ENCODE assay signal across 14 mouse cellular contexts in genomic region chr16:38700392-38701162, GRCm38 (mm10). TPM values are rescaled to one million over a fixed set of nuclear protein-coding genes. Genes with fewer than 3 reads are reported as not detected.
DNase-seq lines count a peak whose midpoint lies in the region; ATAC-seq lines count a peak whose summit lies in the region.
"Had no signal": no experiment of that assay in that cellular context is flagged by ENCODE, and none has a peak within 500 bp of the region (broad histone marks: within the 10 kb centered on the region; RNA-seq: fewer than 3 reads in every experiment).

No protein-coding gene starts in this region.

- peaks cover 21% of the 10 kb centered on the region for H3K4me1 ChIP-seq in hindbrain, embryonic 10.5 days (replicated peaks)
- no peaks in the 10 kb centered on the region for H3K4me1 ChIP-seq in hindbrain, embryonic 11.5 days (replicated peaks; ENCODE audit: control insufficient read depth, insufficient read depth, low read length)
- H3K4me1 ChIP-seq in embryonic facial prominence, embryonic 10.5 days: peaks cover 29% of the 10 kb centered on the region
- H3K4me1 ChIP-seq in heart, embryonic 14.5 days (ENCODE audit: control insufficient read depth in 2 of 2, insufficient read depth in 2 of 2, low read length in 2 of 2): peaks cover 31 to 73% of the 10 kb centered on the region in 2 experiments
- H3K4me1 ChIP-seq in limb, embryonic 15.5 days: peaks cover 32% of the 10 kb centered on the region
- H3K4me1 ChIP-seq: liver, embryonic 12.5 days had no signal

- H3K27ac ChIP-seq in hindbrain, embryonic 10.5 days: peak overlapping the region; percentile 62
- H3K27ac ChIP-seq in hindbrain, embryonic 11.5 days (ENCODE audit: low read depth, low read length): no peak overlapping the region
- peak overlapping the region; percentile 48; the same call in 1 of the 2 replicates for H3K27ac ChIP-seq in embryonic facial prominence, embryonic 10.5 days (replicated peaks)
- peak overlapping the region; percentile 29 to 53; a peak in 3 of 4 replicates for H3K27ac ChIP-seq in heart, embryonic 14.5 days (replicated peaks in 1 of 2; ENCODE audit: control insufficient read depth in 1 of 2, insufficient read depth in 1 of 2, low read depth in 2 of 2, low read length in 2 of 2)
- H3K27ac ChIP-seq in limb, embryonic 15.5 days: peak overlapping the region; percentile 51; the same call in 1 of the 2 replicates
- H3K27ac ChIP-seq: left cerebral cortex, adult 2 months; liver, embryonic 12.5 days had no signal

- H3K4me2 ChIP-seq in hindbrain, embryonic 11.5 days (replicated peaks; ENCODE audit: low read depth, low read length): no peak overlapping the region
- H3K4me2 ChIP-seq in heart, embryonic 14.5 days (ENCODE audit: low read length): peak overlapping the region; percentile 17
- no peak overlapping the region for H3K4me2 ChIP-seq in limb, embryonic 15.5 days
- H3K4me2 ChIP-seq: liver, embryonic 12.5 days had no signal

- no peak for DNase-seq in hindbrain, embryonic 10.5 days (ENCODE audit: low spot score)
- DNase-seq in hindbrain, embryonic 11.5 days (ENCODE audit: low spot score): no peak
- DNase-seq in embryonic facial prominence, embryonic 10.5 days (ENCODE audit: low spot score): no peak
- DNase-seq in embryo, embryonic 10.5 days (ENCODE audit: low spot score): no peak
- DNase-seq: adrenal gland, postnatal 25 days; kidney, adult 18-20 months; right cerebral cortex, postnatal 14 days; thymus, postnatal 25 days had no signal

- H3K9ac ChIP-seq in hindbrain, embryonic 11.5 days (ENCODE audit: low read depth, low read length): no peak overlapping the region
- no peak overlapping the region for H3K9ac ChIP-seq in heart, embryonic 14.5 days (ENCODE audit: low read length)
- H3K9ac ChIP-seq in limb, embryonic 15.5 days: no peak overlapping the region
- H3K9ac ChIP-seq: hindbrain, embryonic 12.5 days; liver, embryonic 12.5 days had no signal

- H3K9me3 ChIP-seq in hindbrain, embryonic 10.5 days: no peaks in the 10 kb centered on the region
- H3K9me3 ChIP-seq in hindbrain, embryonic 11.5 days (ENCODE audit: control insufficient read depth, low read length): no peaks in the 10 kb centered on the region
- no peaks in the 10 kb centered on the region for H3K9me3 ChIP-seq in embryonic facial prominence, embryonic 10.5 days
- H3K9me3 ChIP-seq in heart, embryonic 14.5 days (ENCODE audit: control insufficient read depth, low read length): no peaks in the 10 kb centered on the region
- H3K9me3 ChIP-seq in limb, embryonic 15.5 days: no peaks in the 10 kb centered on the region
- H3K9me3 ChIP-seq: hindbrain, embryonic 12.5 days; liver, embryonic 12.5 days had no signal

- WGBS in hindbrain, embryonic 10.5 days: 87% methylated on average over 16 of the region's 16 CpGs
- 88% methylated on average over 16 of the region's 16 CpGs for WGBS in hindbrain, embryonic 11.5 days
- WGBS in embryonic facial prominence, embryonic 10.5 days: 86% methylated on average over 16 of the region's 16 CpGs
- WGBS in heart, embryonic 14.5 days: 49% methylated on average over 16 of the region's 16 CpGs
- WGBS in limb, embryonic 15.5 days: 60% methylated on average over 16 of the region's 16 CpGs

- ATAC-seq in hindbrain, embryonic 11.5 days (ENCODE audit: low FRiP score): no peak
- no peak for ATAC-seq in heart, embryonic 14.5 days (ENCODE audit: insufficient number of reproducible peaks, insufficient read depth, low FRiP score, low read depth)
- ATAC-seq in limb, embryonic 15.5 days (ENCODE audit: insufficient number of reproducible peaks, low FRiP score, low TSS enrichment, low read depth): peak; percentile 42; the same call in 1 of the 2 replicates
- ATAC-seq in activated CD4-positive, CD25-positive, alpha-beta regulatory T cell, adult 4 months: no peak
- ATAC-seq: liver, embryonic 12.5 days had no signal

- H3K4me3 ChIP-seq in hindbrain, embryonic 10.5 days: no peak overlapping the region
- H3K4me3 ChIP-seq in hindbrain, embryonic 11.5 days (ENCODE audit: low read depth, low read length): no peak overlapping the region
- no peak overlapping the region for H3K4me3 ChIP-seq in embryonic facial prominence, embryonic 10.5 days
- no peak overlapping the region for H3K4me3 ChIP-seq in heart, embryonic 14.5 days (ENCODE audit: control insufficient read depth in 1 of 2, insufficient read depth in 1 of 2, low read depth in 1 of 2, low read length in 2 of 2)
- H3K4me3 ChIP-seq in limb, embryonic 15.5 days: no peak overlapping the region
- H3K4me3 ChIP-seq: hindbrain, embryonic 12.5 days; left cerebral cortex, adult 2 months; liver, embryonic 12.5 days had no signal

- no peaks in the 10 kb centered on the region for H3K27me3 ChIP-seq in hindbrain, embryonic 10.5 days (ENCODE audit: insufficient read depth, poor library complexity, severe bottlenecking)
- H3K27me3 ChIP-seq in hindbrain, embryonic 11.5 days (ENCODE audit: control insufficient read depth, insufficient read depth, low read length): no peaks in the 10 kb centered on the region
- H3K27me3 ChIP-seq in embryonic facial prominence, embryonic 10.5 days (replicated peaks; ENCODE audit: low read depth, poor library complexity, severe bottlenecking): no peaks in the 10 kb centered on the region
- H3K27me3 ChIP-seq in heart, embryonic 14.5 days (ENCODE audit: control insufficient read depth, insufficient read depth, low read length): no peaks in the 10 kb centered on the region
- no peaks in the 10 kb centered on the region for H3K27me3 ChIP-seq in limb, embryonic 15.5 days
- H3K27me3 ChIP-seq: hindbrain, embryonic 12.5 days had no signal

- no peaks in the 10 kb centered on the region for H3K36me3 ChIP-seq in hindbrain, embryonic 10.5 days
- no peaks in the 10 kb centered on the region for H3K36me3 ChIP-seq in hindbrain, embryonic 11.5 days (ENCODE audit: control insufficient read depth, insufficient read depth, low read length)
- no peaks in the 10 kb centered on the region; the same call in 1 of the 2 replicates for H3K36me3 ChIP-seq in embryonic facial prominence, embryonic 10.5 days (replicated peaks)
- H3K36me3 ChIP-seq in heart, embryonic 14.5 days (ENCODE audit: control insufficient read depth, insufficient read depth, low read length): peaks cover 27% of the 10 kb centered on the region
- H3K36me3 ChIP-seq in limb, embryonic 15.5 days: no peaks in the 10 kb centered on the region
- H3K36me3 ChIP-seq: hindbrain, embryonic 12.5 days; liver, embryonic 12.5 days had no signal

RNA-seq across cellular contexts. Expression of gene Arhgap31, which starts 12.5 kb away (rescaled TPM):
- polyA plus RNA-seq in hindbrain, embryonic 10.5 days (2016; fragmentation: Nextera tagmentation; extraction: Ambion mirVana): 8.8 and 9.0 TPM in 2 replicates
- 7.3 and 9.0 TPM in 2 replicates for polyA plus RNA-seq in hindbrain, embryonic 11.5 days (2014; fragmentation: Nextera tagmentation; extraction: Ambion mirVana)
- polyA plus RNA-seq in embryonic facial prominence, embryonic 10.5 days (2016; fragmentation: Nextera tagmentation; extraction: Ambion mirVana): 9.6 and 12.0 TPM in 2 replicates
- 46.6 and 51.3 TPM in 2 replicates for polyA plus RNA-seq in heart, embryonic 14.5 days (2014; fragmentation: Nextera tagmentation; extraction: Ambion mirVana)
- 14.5 and 16.2 TPM in 2 replicates for polyA plus RNA-seq in limb, embryonic 15.5 days (2015; fragmentation: Nextera tagmentation; extraction: Ambion mirVana)
- 10 to 100 TPM; 19.6 to 19.9 TPM for polyA plus RNA-seq in activated CD4-positive, CD25-positive, alpha-beta regulatory T cell, adult 4 months (2017; shearing (Covaris generic))

RNA-seq across cellular contexts. Expression of gene B4galt4, which starts 41.5 kb away (rescaled TPM):
- 25.5 and 25.6 TPM in 2 replicates for polyA plus RNA-seq in hindbrain, embryonic 10.5 days (2016; fragmentation: Nextera tagmentation; extraction: Ambion mirVana)
- 26.4 and 31.1 TPM in 2 replicates for polyA plus RNA-seq in hindbrain, embryonic 11.5 days (2014; fragmentation: Nextera tagmentation; extraction: Ambion mirVana)
- 26.2 and 27.8 TPM in 2 replicates for polyA plus RNA-seq in embryonic facial prominence, embryonic 10.5 days (2016; fragmentation: Nextera tagmentation; extraction: Ambion mirVana)
- polyA plus RNA-seq in heart, embryonic 14.5 days (2014; fragmentation: Nextera tagmentation; extraction: Ambion mirVana): 26.2 and 27.4 TPM in 2 replicates
- 26.4 and 26.5 TPM in 2 replicates for polyA plus RNA-seq in limb, embryonic 15.5 days (2015; fragmentation: Nextera tagmentation; extraction: Ambion mirVana)
- polyA plus RNA-seq in activated CD4-positive, CD25-positive, alpha-beta regulatory T cell, adult 4 months (2017; shearing (Covaris generic)): 10 to 100 TPM; 11.7 to 11.9 TPM
